Mouse (Mus musculus): Measurements from ENCODE around the gene Islr. TPM values are rescaled to one million over a fixed set of nuclear protein-coding genes. Genes with fewer than 3 reads are reported as not detected.

Islr gene
- total RNA-seq, 2 experiments from 2014 or later, result 29.4 to 35.7 TPM

DNA sequence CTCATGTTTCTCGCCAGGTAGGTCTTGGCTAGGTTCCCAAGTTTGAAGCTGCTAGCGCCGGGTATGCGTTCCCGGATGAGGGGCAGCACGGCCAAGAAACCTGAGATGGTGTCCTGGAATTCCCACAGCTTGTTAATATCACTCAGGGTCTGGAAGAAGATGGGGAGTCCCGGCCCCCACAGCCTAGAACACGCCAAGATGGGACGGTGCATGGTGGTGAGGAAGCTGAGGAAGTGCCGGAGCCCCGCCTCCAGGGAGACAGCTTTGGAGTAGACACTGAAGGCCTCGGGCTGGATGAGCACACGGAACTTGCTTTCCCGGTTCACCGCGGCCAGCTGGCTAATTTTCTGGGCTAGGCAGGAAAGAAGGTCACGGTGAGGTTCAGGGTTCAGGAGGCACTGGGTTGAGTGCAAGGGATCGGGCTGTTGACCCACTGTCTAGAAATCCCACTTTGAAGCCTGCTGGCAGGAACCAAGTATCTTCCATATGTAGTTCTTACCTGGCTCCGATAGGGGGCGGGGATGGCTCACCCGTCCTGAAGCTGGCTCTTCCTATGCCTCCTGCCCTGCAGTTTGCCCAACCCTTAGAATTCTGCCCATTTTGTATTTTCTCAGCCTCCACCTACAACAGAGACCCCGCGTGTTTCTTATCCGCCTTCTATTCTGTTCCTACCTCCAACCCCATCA is 16.3 kb upstream of the Islr start:
- DNase-seq, result no peak

- no peak for DNase-seq
Measured at GRCm38 (mm10) chr9:58218539-58218938, 14.4 kb upstream of the Islr start.

DNA sequence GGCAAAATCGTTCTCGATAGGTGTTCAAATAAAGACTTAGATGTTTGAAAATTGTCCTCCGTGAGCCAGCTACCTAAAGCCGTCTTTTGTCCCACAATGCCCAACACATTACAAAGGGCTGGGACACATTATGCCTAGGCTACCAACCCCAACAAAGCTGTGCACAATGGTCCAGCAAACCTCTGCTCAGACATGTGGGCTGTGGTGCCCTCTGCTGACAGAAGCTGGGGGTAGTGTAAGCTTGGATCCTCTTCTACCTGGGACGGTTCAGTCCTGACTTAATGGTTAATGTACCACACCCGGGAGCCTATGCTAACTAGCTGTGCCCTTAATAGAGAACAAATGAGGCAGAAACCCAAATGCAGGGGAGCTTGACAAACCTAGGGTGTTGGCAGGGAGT is 12.3 kb upstream of the Islr start:
- no peak for DNase-seq

GRCm38 (mm10) chr9:58214519-58215180 is 10.5 kb upstream of the Islr start:
- no peak for DNase-seq

GRCm38 (mm10) chr9:58213865-58214264 is 9.8 kb upstream of the Islr start:
- DNase-seq, result no peak

- DNase-seq, result no peak
Measured at GRCm38 (mm10) chr9:58213377-58213776, 9.3 kb upstream of the Islr start.

DNA sequence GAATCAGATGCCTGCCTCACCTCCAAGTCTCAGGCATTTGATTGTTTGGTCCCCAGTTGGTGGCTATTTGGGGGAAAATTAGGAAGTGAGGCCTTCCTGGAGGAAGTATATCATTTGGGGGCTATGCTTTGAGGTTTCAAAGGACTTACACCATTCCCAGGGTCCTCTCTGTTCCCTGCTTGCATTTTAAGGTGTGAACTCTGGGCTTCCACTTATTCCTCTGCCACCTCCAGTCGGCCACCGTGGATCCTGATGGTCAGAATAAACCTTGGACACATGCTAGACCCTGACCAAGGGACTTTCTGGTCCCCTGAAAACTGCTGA is 6.2 kb upstream of the Islr start:
- DNase-seq, result no peak

GRCm38 (mm10) chr9:58209462-58210303 is 5.6 kb upstream of the Islr start:
- no peak for DNase-seq

- DNase-seq, result no peak
Measured at GRCm38 (mm10) chr9:58206013-58206412, 1.9 kb upstream of the Islr start.

DNA sequence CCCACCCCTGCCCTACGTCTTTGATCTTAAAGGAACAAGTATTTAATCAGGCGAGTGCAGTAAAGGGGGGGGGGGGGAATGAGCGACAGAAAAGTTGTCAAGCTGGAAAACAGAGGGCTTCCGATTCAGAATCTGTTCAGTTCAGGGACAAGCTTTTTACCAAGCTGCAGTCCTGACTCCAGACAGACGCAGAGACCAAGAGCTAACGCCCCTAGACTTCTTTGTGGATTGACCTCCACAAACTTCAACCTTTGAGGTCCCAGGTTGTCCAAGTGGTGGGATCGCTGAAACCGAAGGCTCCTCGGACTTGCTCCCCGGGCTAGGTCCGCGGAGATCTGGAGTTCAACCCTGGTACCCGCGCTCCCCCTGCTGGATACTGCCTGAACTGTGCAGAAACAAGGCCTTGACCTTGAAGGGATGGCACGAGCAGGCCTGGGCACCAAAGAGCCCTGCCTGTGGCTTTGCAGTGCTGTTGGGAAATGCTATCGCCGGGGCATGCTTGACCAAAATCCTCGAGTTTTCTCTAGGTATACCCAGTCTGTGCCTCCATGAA is 418 bp upstream of the Islr start:
- DNase-seq, result peak; percentile 81

- peak; percentile 49 for DNase-seq
Measured at GRCm38 (mm10) chr9:58202676-58203453, 1.2 kb downstream of the Islr start.

GRCm38 (mm10) chr9:58201861-58202549 is 2.1 kb downstream of the Islr start:
- no peak for DNase-seq

DNA sequence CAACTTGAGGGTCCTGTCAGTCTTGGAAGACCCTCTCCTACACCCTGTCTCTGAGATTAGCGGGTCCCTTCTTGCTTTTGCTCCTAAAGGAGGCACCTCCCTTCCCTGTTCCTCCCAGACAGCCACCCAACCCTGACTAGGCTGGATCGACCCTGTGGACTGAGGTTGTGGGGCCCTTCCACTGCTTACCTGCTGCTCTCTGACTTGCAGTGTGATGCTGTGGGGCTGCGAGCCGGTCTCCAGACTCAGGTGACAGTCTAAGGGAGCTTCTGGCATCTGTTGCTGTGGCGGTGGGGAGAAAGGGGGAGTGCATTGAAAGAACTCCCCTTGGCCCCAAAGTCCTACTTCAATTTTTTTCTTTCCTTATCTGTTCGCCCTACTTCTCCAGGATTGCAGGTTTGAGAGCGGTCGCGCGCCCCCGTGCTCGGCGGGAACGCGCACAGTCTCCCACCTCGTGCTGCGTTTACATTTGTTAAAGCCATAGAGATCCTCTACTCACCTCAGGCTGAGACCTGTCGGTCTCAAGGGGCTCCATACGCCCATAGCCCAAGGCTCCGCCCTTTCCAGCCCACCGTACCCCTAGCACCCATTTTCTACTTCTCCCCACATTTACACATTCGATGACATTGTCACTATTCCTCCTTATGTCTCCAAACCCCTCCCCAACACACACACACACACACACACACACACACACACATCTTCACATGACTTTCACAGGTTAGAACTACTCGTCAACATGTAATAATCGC is 2.8 kb downstream of the Islr start:
- no peak for DNase-seq

GRCm38 (mm10) chr9:58200270-58201090 is 3.6 kb downstream of the Islr start:
- no peak for DNase-seq

GRCm38 (mm10) chr9:58199381-58200269 is 4.5 kb downstream of the Islr start:
- DNase-seq, result peak; percentile 24

- DNase-seq, result no peak
Measured at GRCm38 (mm10) chr9:58198801-58199371, 5.2 kb downstream of the Islr start.

GRCm38 (mm10) chr9:58197781-58198701 is 6.1 kb downstream of the Islr start:
- DNase-seq, result no peak
